Mouse (Mus musculus) mouse embryonic stem cell (cell line): Measurements from ENCODE around the gene Gpr152.
"Not testable (repeated sequence)": the region's sequence is repeated elsewhere in the genome, so short reads cannot be mapped to it uniquely, and the experiment has no call there.

Experiments used
- in situ Hi-C, 2 experiments: fragments of 300-500 bp; cut with MboI; formaldehyde crosslinking; loops; 1 replicate in 1 of 2; 3 replicates in 1 of 2; pipeline ENCODE4 v1.14.3; 2019 to 2020; ENCODE audit warnings: low sequenced_read_pairs in 2 of 2, low pct_unique_long_range_greater_than_20kb in 1 of 2, mixed read lengths in 1 of 2; ENCODE audit not compliant: unreplicated experiment in 1 of 2

The Gpr152 gene

DNA sequence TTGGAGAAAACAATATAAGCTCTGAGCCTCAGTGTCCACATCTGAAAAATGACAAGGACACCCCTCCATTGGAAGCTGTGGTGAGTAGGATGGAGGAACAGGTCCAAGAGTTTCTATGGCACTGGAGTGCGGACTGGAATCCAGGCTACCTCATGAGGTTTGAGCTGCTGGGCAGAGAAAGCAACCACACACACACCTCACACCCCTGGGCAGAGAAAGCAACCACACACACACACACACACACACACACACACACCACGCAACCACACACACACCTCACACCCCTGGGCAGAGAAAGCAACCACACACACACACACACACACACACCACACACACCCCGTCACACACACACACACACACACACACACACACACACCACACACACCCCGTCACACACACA, 14.3 kb upstream of the Gpr152 start:
- in situ Hi-C loops: not testable (repeated sequence)

DNA sequence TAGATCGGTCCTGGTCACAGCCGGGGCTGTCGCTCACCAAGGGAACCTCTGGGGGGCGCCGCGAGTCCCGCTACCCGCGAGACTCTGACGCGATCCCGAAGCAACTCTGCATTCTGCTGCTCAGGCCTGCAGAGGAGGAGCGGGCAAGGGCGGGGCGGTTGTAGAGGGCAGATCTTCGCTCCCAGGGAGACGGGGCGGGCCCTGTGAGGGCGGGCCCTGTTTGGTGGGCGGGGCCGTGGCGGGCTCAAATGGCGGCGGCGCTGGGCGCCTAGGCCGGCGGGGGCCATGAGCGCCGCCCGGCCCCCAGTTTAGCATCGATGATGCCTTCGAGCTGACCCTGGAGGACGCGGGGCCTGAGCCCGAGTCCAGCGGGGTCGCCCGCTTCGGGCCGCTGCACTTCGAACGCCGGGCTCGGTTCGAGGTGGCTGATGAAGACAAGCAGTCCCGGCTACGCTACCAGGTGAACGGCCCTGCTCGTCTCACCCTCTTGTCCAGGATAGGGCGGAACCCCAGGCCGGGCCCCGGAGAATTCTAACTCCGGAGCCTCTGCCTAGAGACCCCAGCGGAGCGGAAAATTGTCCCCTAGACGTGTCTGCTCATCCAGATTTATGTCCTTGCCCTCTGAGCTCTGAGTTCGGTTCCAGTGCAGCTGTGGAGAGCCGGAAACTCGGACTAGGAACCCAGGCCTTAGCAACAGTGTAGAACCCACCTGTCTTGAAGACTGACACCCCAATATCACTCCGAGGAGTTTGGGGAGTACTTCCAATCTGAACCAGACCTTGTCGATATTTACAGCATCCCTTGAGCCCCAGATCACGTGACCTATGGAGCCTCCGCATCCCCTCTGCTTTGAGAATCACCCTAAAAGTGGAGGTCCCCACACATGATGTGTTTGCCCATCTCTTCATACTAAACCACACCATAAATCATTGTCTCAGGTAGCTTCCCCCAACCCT, 13.6 kb upstream of the Gpr152 start, which contains the start of gene Aip:
Gene Aip, minus strand, starts transcription at position 118 of the 956 bp plus-strand sequence.
- in situ Hi-C loops: no loop called here

DNA sequence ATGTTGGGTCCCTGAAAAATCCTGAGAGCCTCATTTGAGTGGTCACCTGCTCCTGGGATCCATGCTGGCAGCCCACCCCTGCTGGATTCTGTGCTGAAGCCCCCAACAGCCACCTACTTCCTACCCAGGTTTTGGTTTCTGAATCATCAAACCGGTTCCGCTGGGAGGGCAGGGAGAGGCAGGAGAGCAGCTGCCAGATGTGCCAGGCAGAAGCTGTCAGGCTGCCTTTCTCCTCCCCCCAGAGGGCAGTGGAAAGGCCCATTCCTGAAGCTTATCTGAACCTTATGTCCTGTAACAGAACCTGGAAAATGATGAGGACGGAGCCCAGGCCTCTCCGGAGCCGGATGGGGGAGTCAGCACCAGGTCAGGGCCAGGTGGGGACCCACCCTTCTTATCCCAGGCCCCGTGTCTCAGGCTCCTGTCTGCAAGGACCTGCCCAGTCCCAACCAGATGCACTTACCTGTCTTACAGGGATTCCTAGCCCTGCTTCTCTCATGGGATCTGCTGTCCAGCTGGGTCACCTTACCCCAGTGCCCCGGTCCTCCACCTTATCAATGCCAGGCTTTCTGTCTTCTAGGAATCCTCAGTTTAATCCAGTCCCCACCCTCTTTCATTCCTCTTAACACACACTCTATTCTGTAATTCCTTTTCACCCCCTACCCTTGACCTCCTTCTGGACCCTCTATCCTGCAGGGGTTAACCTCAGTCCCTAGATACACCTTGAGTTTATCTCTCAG, 12.7 kb upstream of the Gpr152 start:
- in situ Hi-C loops: no loop called here

DNA sequence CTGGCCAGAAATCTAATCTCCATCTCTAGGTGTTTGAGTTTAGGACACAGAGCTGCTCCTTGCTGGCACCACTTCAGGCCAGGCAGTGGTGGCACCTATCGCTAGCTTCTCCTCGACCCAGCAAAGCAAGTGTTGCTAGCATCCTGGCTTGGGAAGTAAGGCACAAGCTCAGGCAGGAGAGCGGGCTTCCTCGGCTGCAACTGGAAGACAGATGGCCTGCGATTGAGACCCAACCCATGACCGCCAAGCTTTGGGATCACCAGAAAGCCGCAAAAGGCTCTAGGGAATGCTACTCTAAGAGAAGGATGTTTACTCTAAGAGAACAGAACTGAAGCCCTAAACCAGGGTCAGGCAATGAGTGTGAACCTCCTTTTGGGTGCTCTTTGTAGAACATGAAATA, 10.1 kb upstream of the Gpr152 start:
- in situ Hi-C loops: no loop called here

- in situ Hi-C loops: no loop called here
Measured at GRCm38 (mm10) chr19:4130106-4130505, 9.5 kb upstream of the Gpr152 start.

DNA sequence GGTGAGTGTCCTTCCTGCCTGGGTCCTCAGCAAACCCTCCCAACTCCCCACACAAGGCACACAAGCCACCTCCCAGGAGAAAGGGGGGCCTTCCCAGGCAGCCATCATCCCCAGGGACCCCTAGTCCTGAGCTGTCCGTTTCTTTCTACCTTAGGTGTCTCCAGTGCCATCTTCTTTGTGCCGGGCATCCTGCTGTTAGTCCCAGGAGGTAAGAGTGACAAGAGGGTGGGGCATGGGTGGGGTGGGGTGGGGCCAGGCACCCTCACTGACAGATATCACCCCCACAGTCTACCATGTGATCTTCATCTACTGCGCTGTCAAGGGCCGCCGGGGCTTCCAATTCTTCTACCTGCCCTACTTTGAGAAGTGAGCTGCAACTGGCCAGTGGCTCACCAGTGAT, 8.5 kb upstream of the Gpr152 start:
- in situ Hi-C loops: no loop called here

GRCm38 (mm10) chr19:4131768-4132167, 7.8 kb upstream of the Gpr152 start:
- in situ Hi-C loops: no loop called here

DNA sequence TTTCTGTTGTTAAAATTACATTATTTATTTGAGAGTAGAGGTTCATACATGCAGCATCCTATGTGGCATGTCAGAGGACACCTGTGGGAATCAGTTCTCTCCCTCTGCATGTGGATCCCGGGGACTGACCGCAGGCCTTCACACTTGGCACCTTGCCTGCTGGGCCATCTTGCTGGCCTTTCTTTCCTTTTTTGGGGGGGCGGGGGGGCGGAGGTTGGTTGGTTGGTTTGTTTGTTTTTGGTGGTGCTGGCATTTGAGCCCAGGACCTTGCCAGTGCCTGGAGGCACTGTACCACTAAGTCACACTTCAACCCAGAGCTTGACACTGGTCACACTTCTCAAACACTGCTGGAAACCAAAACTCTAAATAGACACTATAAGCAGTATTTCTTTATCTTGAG, 5.2 kb upstream of the Gpr152 start:
- in situ Hi-C loops: no loop called here

GRCm38 (mm10) chr19:4135229-4135962, 4.2 kb upstream of the Gpr152 start:
- in situ Hi-C loops: not testable (repeated sequence)

DNA sequence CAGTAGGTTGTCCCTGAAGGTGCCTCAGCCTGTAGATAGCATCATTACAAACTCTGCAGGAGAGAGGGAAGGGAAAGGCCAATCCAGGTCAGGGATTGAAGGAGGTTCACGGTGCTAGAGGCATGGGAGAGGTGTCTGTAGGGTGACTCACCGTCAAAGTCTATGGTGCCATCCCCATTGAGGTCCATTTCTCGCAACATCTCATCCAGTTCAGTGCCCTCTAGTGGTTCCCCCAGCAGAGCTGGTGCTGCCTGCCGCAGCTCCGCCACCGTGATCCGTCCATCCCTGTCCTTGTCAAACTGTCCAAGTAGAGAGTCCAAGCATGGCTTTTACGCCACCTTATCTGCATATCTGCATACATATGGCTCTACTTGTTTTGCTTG, 3.6 kb upstream of the Gpr152 start:
- in situ Hi-C loops: not testable (repeated sequence)

DNA sequence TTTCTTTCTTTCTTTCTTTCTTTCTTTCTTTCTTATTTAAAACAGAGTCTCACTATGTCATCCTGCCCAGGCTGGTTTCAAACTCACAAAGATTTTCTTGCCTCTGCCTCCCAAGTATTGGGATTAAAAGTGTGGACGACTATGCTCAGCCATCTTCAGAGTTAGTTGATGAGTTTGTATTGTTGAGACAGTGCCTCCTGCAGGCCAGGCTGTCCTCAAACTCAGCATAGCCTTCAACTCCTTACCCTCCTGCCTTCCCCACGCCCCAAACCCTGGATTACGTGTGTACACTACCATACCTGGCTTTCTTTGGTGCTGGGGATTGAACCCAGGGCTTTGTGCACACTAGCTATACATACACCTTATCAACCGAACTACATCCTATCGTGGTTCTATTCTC, 3.1 kb upstream of the Gpr152 start:
- in situ Hi-C loops: no loop called here

DNA sequence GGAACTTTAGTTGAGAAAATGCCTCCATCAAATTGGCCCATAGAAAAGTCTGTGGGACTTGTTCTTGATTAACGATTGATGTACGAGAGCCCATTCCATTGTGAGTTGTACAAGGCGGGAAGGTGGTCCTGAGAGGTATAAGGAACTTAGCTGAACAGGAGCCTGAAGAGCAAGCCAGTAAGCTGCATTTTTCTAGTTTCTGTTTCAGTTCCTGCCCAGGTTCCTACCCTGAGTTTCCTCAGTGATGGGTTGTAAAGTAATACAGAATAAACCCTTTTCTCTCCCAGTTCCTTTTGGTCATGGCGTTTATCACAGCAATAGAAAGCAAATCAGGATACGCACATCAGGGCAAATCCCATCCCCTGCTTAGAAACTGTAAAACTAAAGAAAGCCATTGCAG, 1.7 kb upstream of the Gpr152 start:
- in situ Hi-C loops: no loop called here

DNA sequence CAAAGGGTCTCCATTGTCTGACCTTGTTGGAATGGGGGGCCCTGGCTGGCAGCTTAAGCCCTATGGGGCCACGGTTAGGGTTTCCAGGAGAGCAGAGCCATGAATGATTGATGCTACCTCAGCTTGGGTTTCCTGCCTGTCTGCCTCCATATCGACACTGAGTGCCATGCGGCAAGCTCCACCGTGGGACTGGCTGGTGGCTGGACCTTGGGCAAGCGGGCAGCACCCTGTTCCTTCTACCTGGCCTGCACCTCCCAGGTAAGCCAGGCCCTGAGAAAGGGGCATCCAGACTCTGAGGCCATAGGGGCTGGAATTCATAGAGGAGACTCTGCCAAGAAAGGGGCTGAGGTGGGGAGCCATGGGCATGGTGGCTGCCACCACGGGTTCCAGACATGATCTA, 560 bp downstream of the Gpr152 start:
- in situ Hi-C loops: no loop called here

DNA sequence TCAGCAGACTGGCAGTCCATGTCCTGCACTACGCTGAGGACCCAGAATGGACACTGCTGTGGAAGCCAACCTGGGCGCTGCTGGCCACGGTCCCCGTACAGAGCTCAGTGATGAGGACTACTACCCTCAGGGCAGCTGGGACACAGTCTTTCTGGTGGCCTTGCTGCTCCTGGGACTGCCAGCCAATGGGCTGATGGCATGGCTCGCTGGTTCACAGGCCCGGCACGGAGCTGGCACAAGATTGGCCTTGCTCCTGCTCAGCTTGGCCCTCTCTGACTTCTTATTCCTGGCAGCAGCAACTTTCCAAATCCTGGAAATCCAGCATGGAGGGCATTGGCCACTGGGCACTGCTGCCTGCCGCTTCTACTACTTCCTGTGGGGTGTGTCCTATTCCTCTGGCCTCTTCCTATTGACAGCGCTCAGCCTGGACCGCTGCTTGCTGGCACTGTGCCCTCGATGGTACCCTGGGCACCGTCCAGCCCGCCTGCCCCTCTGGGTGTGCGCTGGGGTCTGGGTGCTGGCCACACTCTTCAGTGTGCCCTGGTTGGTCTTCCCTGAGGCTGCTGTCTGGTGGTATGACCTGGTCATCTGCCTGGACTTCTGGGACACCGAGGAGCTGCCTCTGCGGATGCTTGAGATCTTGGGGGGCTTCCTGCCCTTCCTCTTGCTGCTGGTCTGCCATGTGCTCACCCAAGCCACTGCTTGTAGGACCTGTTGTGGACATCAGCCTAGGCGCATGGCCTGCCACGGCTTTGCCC, 3.0 kb downstream of the Gpr152 start:
- in situ Hi-C loops: no loop called here

- in situ Hi-C loops: no loop called here
Measured at GRCm38 (mm10) chr19:4143759-4144268, 4.2 kb downstream of the Gpr152 start, which contains the start of gene Cabp4. Gene Cabp4 (minus strand): TSS chr19:4144033.

GRCm38 (mm10) chr19:4144550-4145498, 5.2 kb downstream of the Gpr152 start:
- in situ Hi-C loops: no loop called here

- in situ Hi-C loops: no loop called here
Measured at GRCm38 (mm10) chr19:4145936-4146335, 6.3 kb downstream of the Gpr152 start.
